Mouse (Mus musculus) cortical plate, adult 2 months (tissue): ENCODE measurements around the gene Podxl2.

ENCODE experiments used
- CTCF ChIP-seq: fragments of 200-500 bp; IDR thresholded peaks from 2 replicates; pipeline ENCODE4 v1.5.1; 2011; ENCODE audit warnings: mild to moderate bottlenecking, control low read depth, low read length; ENCODE audit not compliant: insufficient read depth; ENCODE audit errors: extremely low read depth
- POLR2A ChIP-seq: fragments of 200-500 bp; IDR thresholded peaks from 2 replicates; pipeline ENCODE4 v1.6.1; 2011; ENCODE audit warnings: mild to moderate bottlenecking, low read length, control low read depth; ENCODE audit not compliant: insufficient read depth; ENCODE audit errors: extremely low read depth

- TF ChIP-seq CTCF = no peak
- no peak for TF ChIP-seq POLR2A
Observed at GRCm38 (mm10) chr6:88804966-88805577, 69.8 kb downstream of the Podxl2 start.
